Mouse (Mus musculus) forebrain, embryonic 14.5 days (tissue): ENCODE measurements around the gene Phf19. TPM values are rescaled to one million over a fixed set of nuclear protein-coding genes. Genes with fewer than 3 reads are reported as not detected.

Experiments used
- ATAC-seq: fragments of 200-750 bp; cut with Nextera tagmentation; 2 replicates; pipeline ENCODE4 v1.8.0; 2017; ENCODE audit warnings: mild to moderate bottlenecking, moderate library complexity
- DNase-seq: peaks from one replicate; pipeline ENCODE4 v3.0.0-alpha.2; 2015; ENCODE audit warnings: low spot score
- H3K27ac ChIP-seq: fragments of 300-500 bp; sonication (generic); 2 replicates; pipeline ENCODE4 v1.5.1; 2014; ENCODE audit warnings: low read depth, mild to moderate bottlenecking, control low read depth, low read length, moderate library complexity
- H3K27me3 ChIP-seq: fragments of 300-500 bp; sonication (generic); replicated peaks from 2 replicates; pipeline ENCODE4 v1.6.1; 2014; ENCODE audit warnings: low read length, control low read depth, mixed read lengths; ENCODE audit not compliant: control insufficient read depth, insufficient read depth
- H3K36me3 ChIP-seq: fragments of 300-500 bp; sonication (generic); 2 replicates; pipeline ENCODE4 v1.6.1; 2014; ENCODE audit warnings: low read length, control low read depth; ENCODE audit not compliant: control insufficient read depth, insufficient read depth
- H3K4me1 ChIP-seq: fragments of 300-500 bp; sonication (generic); 2 replicates; pipeline ENCODE4 v1.6.1; 2014; ENCODE audit warnings: antibody characterized with exemption, low read length, control low read depth; ENCODE audit not compliant: control insufficient read depth, insufficient read depth
- H3K4me2 ChIP-seq: fragments of 300-500 bp; sonication (generic); 2 replicates; pipeline ENCODE4 v1.6.1; 2014; ENCODE audit warnings: mild to moderate bottlenecking, control low read depth, low read length
- H3K4me3 ChIP-seq: fragments of 300-500 bp; sonication (generic); 2 replicates; pipeline ENCODE4 v1.5.1; 2014; ENCODE audit warnings: low read depth, low read length, control low read depth
- H3K9ac ChIP-seq: fragments of 300-500 bp; sonication (generic); 2 replicates; pipeline ENCODE4 v1.6.1; 2014; ENCODE audit warnings: mild to moderate bottlenecking, low read length, control low read depth, moderate library complexity
- H3K9me3 ChIP-seq: fragments of 300-500 bp; sonication (generic); replicated peaks from 2 replicates; pipeline ENCODE4 v1.6.1; 2016; ENCODE audit warnings: low read length, control low read depth, mixed read lengths; ENCODE audit not compliant: control insufficient read depth
- WGBS: fragments of 180-500 bp; shearing (Covaris S2); extraction: QIAGEN DNeasy Blood & Tissue Kit; methylation state at CpG from one replicate; pipeline ENCODE4 v1.1.7; 2014; 5-methylcytosine and 5-hydroxymethylcytosine counted together
- polyA plus RNA-seq: library from polyadenylated mRNA; unstranded; fragments of >200 nt; fragmentation: Nextera tagmentation; extraction: Ambion mirVana; gene quantifications from 2 replicates; pipeline ENCODE4 v1.2.1, GENCODE M21; 2014

Phf19 gene
- polyA plus RNA-seq, 1 experiment from 2014 or later, result 6.2 TPM

GRCm38 (mm10) chr2:34897820-34898219 is 16.0 kb downstream of the Phf19 start:
- no peak overlapping the region for H3K4me3 ChIP-seq
- H3K27ac ChIP-seq, result no peak overlapping the region
- no peaks in the 10 kb centered on the region for H3K9me3 ChIP-seq
- no peak overlapping the region for H3K9ac ChIP-seq
- WGBS, result 21% methylated on average over 10 of the region's 10 CpGs
- no peak overlapping the region for H3K4me2 ChIP-seq
- DNase-seq (peak; percentile 13), ATAC-seq (no peak)
- H3K27me3 ChIP-seq, result no peaks in the 10 kb centered on the region
- H3K4me1 ChIP-seq, result no peaks in the 10 kb centered on the region
- H3K36me3 ChIP-seq, result 0 out of 2 replicates have a peak, but pooled peaks cover 7% of the 10 kb centered on the region

GRCm38 (mm10) chr2:34896821-34897460 is 16.9 kb downstream of the Phf19 start:
- ATAC-seq (no peak), DNase-seq (no peak)
- H3K4me3 ChIP-seq, result no peak overlapping the region
- no peaks in the 10 kb centered on the region for H3K9me3 ChIP-seq
- no peaks in the 10 kb centered on the region for H3K4me1 ChIP-seq
- no peak overlapping the region for H3K27ac ChIP-seq
- no peaks in the 10 kb centered on the region for H3K27me3 ChIP-seq
- 87% methylated on average over 17 of the region's 17 CpGs for WGBS
- no peak overlapping the region for H3K4me2 ChIP-seq
- H3K36me3 ChIP-seq, result 0 out of 2 replicates have a peak, but pooled peaks cover 7% of the 10 kb centered on the region
- no peak overlapping the region for H3K9ac ChIP-seq

GRCm38 (mm10) chr2:34895503-34896113 is 18.2 kb downstream of the Phf19 start:
- no peak for DNase-seq

GRCm38 (mm10) chr2:34893950-34894349 is 19.9 kb downstream of the Phf19 start:
- Histone ChIP-seq H3K4me3 (no peak overlapping the region), H3K27ac (no peak overlapping the region), H3K27me3 (no peaks in the 10 kb centered on the region), H3K4me1 (no peaks in the 10 kb centered on the region), H3K4me2 (no peak overlapping the region), H3K36me3 (0 out of 2 replicates have a peak, but pooled peaks cover 4% of the 10 kb centered on the region), H3K9ac (no peak overlapping the region), H3K9me3 (no peaks in the 10 kb centered on the region)
- 78% methylated on average over 5 of the region's 5 CpGs for WGBS
- ATAC-seq (no peak), DNase-seq (no peak)

More at GRCm38 (mm10) chr2:34895503-34896113, 18.2 kb downstream of the Phf19 start:
- no peak for ATAC-seq
- Histone ChIP-seq H3K9ac (no peak overlapping the region), H3K27ac (no peak overlapping the region), H3K4me1 (no peaks in the 10 kb centered on the region), H3K9me3 (no peaks in the 10 kb centered on the region), H3K36me3 (0 out of 2 replicates have a peak, but pooled peaks cover 4% of the 10 kb centered on the region), H3K4me2 (no peak overlapping the region), H3K27me3 (no peaks in the 10 kb centered on the region), H3K4me3 (no peak overlapping the region)
- 81% methylated on average over 19 of the region's 19 CpGs for WGBS

GRCm38 (mm10) chr2:34884186-34884585 is 29.6 kb downstream of the Phf19 start:
- Histone ChIP-seq H3K27me3 (no peaks in the 10 kb centered on the region), H3K4me2 (no peak overlapping the region), H3K36me3 (no peaks in the 10 kb centered on the region), H3K9ac (no peak overlapping the region), H3K9me3 (no peaks in the 10 kb centered on the region), H3K4me1 (no peaks in the 10 kb centered on the region), H3K27ac (no peak overlapping the region), H3K4me3 (no peak overlapping the region)
- no peak for ATAC-seq
- WGBS, result 71% methylated on average over 2 of the region's 2 CpGs
- DNase-seq, result no peak

GRCm38 (mm10) chr2:34883190-34883589 is 30.6 kb downstream of the Phf19 start:
- ATAC-seq (no peak), DNase-seq (no peak)
- no peaks in the 10 kb centered on the region for H3K36me3 ChIP-seq
- H3K27ac ChIP-seq, result no peak overlapping the region
- H3K9ac ChIP-seq, result no peak overlapping the region
- H3K4me2 ChIP-seq, result no peak overlapping the region
- WGBS, result 75% methylated on average over 5 of the region's 5 CpGs
- H3K27me3 ChIP-seq, result no peaks in the 10 kb centered on the region
- no peaks in the 10 kb centered on the region for H3K9me3 ChIP-seq
- no peak overlapping the region for H3K4me3 ChIP-seq
- H3K4me1 ChIP-seq, result no peaks in the 10 kb centered on the region

- 98% methylated on average over 2 of the region's 2 CpGs for WGBS
Observed at GRCm38 (mm10) chr2:34882757-34883156, 31.1 kb downstream of the Phf19 start.

GRCm38 (mm10) chr2:34880054-34880453 is 33.8 kb downstream of the Phf19 start:
- H3K36me3 ChIP-seq, result no peaks in the 10 kb centered on the region
- H3K9me3 ChIP-seq, result no peaks in the 10 kb centered on the region
- no peak overlapping the region for H3K4me3 ChIP-seq
- peaks cover 6% of the 10 kb centered on the region; the same call in 1 of the 2 replicates for H3K27me3 ChIP-seq
- H3K9ac ChIP-seq, result no peak overlapping the region
- no peak overlapping the region for H3K27ac ChIP-seq
- 83% methylated on average over 10 of the region's 10 CpGs for WGBS
- no peak for DNase-seq
- no peaks in the 10 kb centered on the region for H3K4me1 ChIP-seq
- no peak for ATAC-seq
- H3K4me2 ChIP-seq, result no peak overlapping the region

More at GRCm38 (mm10) chr2:34882757-34883156, 31.1 kb downstream of the Phf19 start:
- H3K27me3 ChIP-seq, result no peaks in the 10 kb centered on the region
- no peaks in the 10 kb centered on the region for H3K36me3 ChIP-seq
- no peak for ATAC-seq
- H3K4me3 ChIP-seq, result no peak overlapping the region
- H3K4me1 ChIP-seq, result no peaks in the 10 kb centered on the region
- DNase-seq, result no peak
- no peak overlapping the region for H3K27ac ChIP-seq
- H3K9me3 ChIP-seq, result no peaks in the 10 kb centered on the region
- no peak overlapping the region for H3K9ac ChIP-seq
- H3K4me2 ChIP-seq, result no peak overlapping the region

GRCm38 (mm10) chr2:34874816-34875345 is 38.9 kb downstream of the Phf19 start, which contains the start of gene Psmd5:
TSS of gene Psmd5 (minus strand) at chr2:34874968.
- DNase-seq (no peak), ATAC-seq (no peak)
- Histone ChIP-seq H3K9ac (0 out of 2 replicates have a peak within 1 kb of the TSS, but pooled peaks have one; percentile 4), H3K36me3 (no peaks in the 10 kb centered on the region), H3K4me1 (peaks cover 4% of the 10 kb centered on the region; the same call in 1 of the 2 replicates), H3K27me3 (peaks cover 19% of the 10 kb centered on the region), H3K27ac (no peak within 1 kb of the TSS), H3K4me2 (no peak within 1 kb of the TSS), H3K4me3 (no peak within 1 kb of the TSS), H3K9me3 (no peaks in the 10 kb centered on the region)
- 13% methylated on average over 8 of the region's 8 CpGs for WGBS
